Mouse (Mus musculus) liver, embryonic 14 days (tissue): ENCODE data around the gene Rab3gap1. TPM values are rescaled to one million over a fixed set of nuclear protein-coding genes. Genes with fewer than 3 reads are reported as not detected.

Experiments
- polyA plus RNA-seq: library from polyadenylated mRNA; depleted of rRNA; stranded (reverse); fragments of >200 nt; gene quantifications from 2 replicates; pipeline ENCODE4 v1.2.3, GENCODE M21; 2012; rRNA removed

Rab3gap1 gene
- polyA plus RNA-seq: 5.5 and 6.1 TPM in 2 replicates

GRCm38 (mm10) chr1:127868300-127869261 is at the start of gene Rab3gap1:
Gene Rab3gap1 (plus strand): TSS chr1:127868773.

GRCm38 (mm10) chr1:127854486-127855222 is 13.9 kb upstream of the Rab3gap1 start, which contains the start of gene Map3k19:
Gene Map3k19 (minus strand): TSS chr1:127855031.

Other genes with a start within 250 kb of the Rab3gap1 start
- gene Tmem163, start 189.2 kb upstream of the Rab3gap1 start, polyA plus RNA-seq: 0.09 and 0.30 TPM in 2 replicates
- gene Acmsd, start 139.4 kb upstream of the Rab3gap1 start, polyA plus RNA-seq: 4.7 and 5.3 TPM in 2 replicates
- gene Ccnt2, start 94.6 kb upstream of the Rab3gap1 start, polyA plus RNA-seq: 17.8 and 19.2 TPM in 2 replicates
- gene Map3k19, start 13.7 kb upstream of the Rab3gap1 start, polyA plus RNA-seq: 0.01 TPM in 1 of 2 replicates, not detected in the other
- gene Zranb3, start 234.3 kb downstream of the Rab3gap1 start, polyA plus RNA-seq: 4.2 and 4.4 TPM in 2 replicates
- 16.6 and 22.3 TPM in 2 replicates for gene R3hdm1, start 234.5 kb downstream of the Rab3gap1 start, polyA plus RNA-seq